Mouse (Mus musculus) C2C12 (cell line): ENCODE measurements around the gene Tmc5.

Experiments used
- CEBPB ChIP-seq: IDR thresholded peaks from one replicate; pipeline ENCODE4 v1.6.1; 2011; ENCODE audit warnings: low read depth, mild to moderate bottlenecking, control low read depth, moderate library complexity
- CTCF ChIP-seq: IDR thresholded peaks from one replicate; pipeline ENCODE4 v1.5.1; 2011; ENCODE audit not compliant: control insufficient read depth, insufficient read depth, insufficient read length
- MAX ChIP-seq: IDR thresholded peaks from one replicate; pipeline ENCODE4 v1.6.1; 2011; ENCODE audit warnings: mild to moderate bottlenecking, control low read depth
- MYOG ChIP-seq: IDR thresholded peaks from one replicate; pipeline ENCODE4 v1.6.1; 2011; ENCODE audit not compliant: control insufficient read depth, insufficient read length; ENCODE audit errors: extremely low read depth

GRCm38 (mm10) chr7:118604842-118605241 is 7.7 kb downstream of the Tmc5 start:
- no peak for TF ChIP-seq CTCF
- no peak for TF ChIP-seq MYOG
- no peak for TF ChIP-seq MAX
- TF ChIP-seq CEBPB = no peak
